8 mouse cellular contexts compared by ENCODE assay signal in genomic region chr3:137753257-137753654, GRCm38 (mm10).
DNase-seq lines count a peak whose midpoint lies in the region; ATAC-seq and TF ChIP-seq lines count a peak whose summit lies in the region.

No protein-coding gene starts in this region.

- 0 out of 2 replicates have a peak, but pooled peaks have one; percentile 32 for ATAC-seq in heart, embryonic 14.5 days (ENCODE audit: insufficient number of reproducible peaks, insufficient read depth, low FRiP score, low read depth)
- peak; percentile 4 for ATAC-seq in Patski
- ATAC-seq in hindbrain, embryonic 12.5 days (ENCODE audit: low FRiP score): peak; percentile 53; the same call in 1 of the 2 replicates
- no peak for ATAC-seq in monocyte, adult 5-6 weeks (replicated peaks; ENCODE audit: insufficient number of reproducible peaks, low FRiP score, low TSS enrichment, poor library complexity, severe bottlenecking)

- no peaks in the 10 kb centered on the region for H3K9me3 ChIP-seq in heart, embryonic 14.5 days (ENCODE audit: control insufficient read depth, low read length)
- no peaks in the 10 kb centered on the region for H3K9me3 ChIP-seq in hindbrain, embryonic 12.5 days (replicated peaks)
- peaks cover 20% of the 10 kb centered on the region for H3K9me3 ChIP-seq in megakaryocyte, embryonic 14.5 days

- POLR2A ChIA-PET in Patski (lab: Charles Lee): interaction anchor here (0.5 to 1.3 kb wide), 6 partner anchors 10 to 843 kb away, joined by 3 to 6 read pairs (median 4); no protein-coding TSS in a partner anchor

- peak overlapping the region in 1 of 2 experiments; percentile 32; a peak in 2 of 4 replicates for H3K4me3 ChIP-seq in heart, embryonic 14.5 days (ENCODE audit: control insufficient read depth in 1 of 2, insufficient read depth in 1 of 2, low read depth in 1 of 2, low read length in 2 of 2)
- no peak overlapping the region for H3K4me3 ChIP-seq in hindbrain, embryonic 12.5 days
- H3K4me3 ChIP-seq in megakaryocyte, embryonic 14.5 days (replicated peaks): peak overlapping the region; percentile 74

- peaks cover 2 to 16% of the 10 kb centered on the region in 2 experiments; a peak in 2 of 4 replicates for H3K4me1 ChIP-seq in heart, embryonic 14.5 days (ENCODE audit: control insufficient read depth in 2 of 2, insufficient read depth in 2 of 2, low read length in 2 of 2)
- peaks cover 3% of the 10 kb centered on the region; the same call in 1 of the 2 replicates for H3K4me1 ChIP-seq in hindbrain, embryonic 12.5 days
- H3K4me1 ChIP-seq in megakaryocyte, embryonic 14.5 days: peaks cover 18% of the 10 kb centered on the region

- CTCF ChIA-PET in Patski (lab: Charles Lee): interaction anchor here (0.8 to 5.1 kb wide), 15 partner anchors 24 to 1890 kb away, joined by 3 to 23 read pairs (median 3); no protein-coding TSS in a partner anchor

- no peaks in the 10 kb centered on the region for H3K36me3 ChIP-seq in heart, embryonic 14.5 days (ENCODE audit: control insufficient read depth, insufficient read depth, low read length)
- no peaks in the 10 kb centered on the region for H3K36me3 ChIP-seq in hindbrain, embryonic 12.5 days
- no peaks in the 10 kb centered on the region for H3K36me3 ChIP-seq in megakaryocyte, embryonic 14.5 days (replicated peaks; ENCODE audit: low read length)

- intact Hi-C loops in heart, postnatal 36 days (cut with DNase I): loop anchor here (2.0 to 5.0 kb wide), 3 partner anchors 336 to 1866 kb away; no protein-coding TSS in a partner anchor

- peak overlapping the region; percentile 71 for H3K4me2 ChIP-seq in heart, embryonic 14.5 days (ENCODE audit: low read length)
- peak overlapping the region; percentile 55 for H3K4me2 ChIP-seq in hindbrain, embryonic 12.5 days (replicated peaks)

- in situ Hi-C loops in Patski (cut with MboI; ENCODE audit: low pct_unique_long_range_greater_than_20kb): loop anchor here (5.0 to 25.0 kb wide), 9 partner anchors 201 to 1591 kb away; partner anchors contain the start of gene Ppp3ca

- TF ChIP-seq CTCF in Patski (IDR thresholded peaks at IDR 0.05): no peak

- H3K9ac ChIP-seq in heart, embryonic 14.5 days (ENCODE audit: low read length): peak overlapping the region; percentile 63
- no peak overlapping the region for H3K9ac ChIP-seq in hindbrain, embryonic 12.5 days

- no peaks in the 10 kb centered on the region for H3K27me3 ChIP-seq in heart, embryonic 14.5 days (ENCODE audit: control insufficient read depth, insufficient read depth, low read length)
- H3K27me3 ChIP-seq in Patski: no peaks in the 10 kb centered on the region
- no peaks in the 10 kb centered on the region for H3K27me3 ChIP-seq in hindbrain, embryonic 12.5 days
- H3K27me3 ChIP-seq in megakaryocyte, embryonic 14.5 days (replicated peaks): peaks cover 8% of the 10 kb centered on the region

- DNase-seq in heart, postnatal 36 days: no peak
- DNase-seq in Patski (ENCODE audit: low read depth, low spot score): no peak
- DNase-seq in layer of hippocampus, postnatal 10 days (ENCODE audit: low spot score in 2 of 2): no peak
- no peak for DNase-seq in natural killer cell, adult 2 months (ENCODE audit: low spot score in 2 of 2)

- 47% methylated on average over 7 of the region's 7 CpGs for WGBS in heart, embryonic 14.5 days
- 70% methylated on average over 7 of the region's 7 CpGs for WGBS in hindbrain, embryonic 12.5 days

- 0 out of 4 replicates have a peak overlapping the region, but pooled peaks of 1 of the 2 experiments have one; percentile 37 for H3K27ac ChIP-seq in heart, embryonic 14.5 days (replicated peaks in 1 of 2; ENCODE audit: control insufficient read depth in 1 of 2, insufficient read depth in 1 of 2, low read depth in 2 of 2, low read length in 2 of 2)
- no peak overlapping the region for H3K27ac ChIP-seq in hindbrain, embryonic 12.5 days
